Mouse (Mus musculus) ES-CJ7 (cell line): ENCODE results near the gene Ppia.
"Not testable (repeated sequence)": the region's sequence is repeated elsewhere in the genome, so short reads cannot be mapped to it uniquely, and the experiment has no call there.

Experiments used
- DNase-seq: peaks from one replicate; pipeline ENCODE4 v3.0.0; 2011; ENCODE audit warnings: low read depth, low spot score

Ppia gene

GRCm38 (mm10) chr11:6442566-6442965 lies 27.3 kb downstream of the Ppia start:
- DNase-seq = no peak

GRCm38 (mm10) chr11:6443102-6443501 lies 27.9 kb downstream of the Ppia start:
- no peak for DNase-seq

GRCm38 (mm10) chr11:6443727-6444076 lies 28.5 kb downstream of the Ppia start:
- no peak for DNase-seq

GRCm38 (mm10) chr11:6444077-6444853 lies 29.0 kb downstream of the Ppia start, which contains the start of gene H2afv:
TSS of gene H2afv (minus strand) at chr11:6444443.
- peak; percentile 100 for DNase-seq

- DNase-seq = no peak
Observed at GRCm38 (mm10) chr11:6445441-6445840, 30.2 kb downstream of the Ppia start.

- DNase-seq = no peak
Observed at GRCm38 (mm10) chr11:6445951-6446350, 30.7 kb downstream of the Ppia start.

- DNase-seq = no peak
Observed at GRCm38 (mm10) chr11:6447493-6447892, 32.2 kb downstream of the Ppia start.

- DNase-seq = not testable (repeated sequence)
Observed at GRCm38 (mm10) chr11:6448155-6448554, 32.9 kb downstream of the Ppia start.

GRCm38 (mm10) chr11:6456083-6456482 lies 40.8 kb downstream of the Ppia start:
- no peak for DNase-seq

GRCm38 (mm10) chr11:6463159-6463837 lies 48.1 kb downstream of the Ppia start:
- DNase-seq = peak; percentile 55

GRCm38 (mm10) chr11:6465122-6465521 lies 49.9 kb downstream of the Ppia start:
- peak; percentile 69 for DNase-seq

GRCm38 (mm10) chr11:6468541-6468940 lies 53.3 kb downstream of the Ppia start:
- DNase-seq = no peak
